Mouse (Mus musculus) small intestine, adult 2 months (tissue): Measurements from ENCODE around the gene Trappc10.

Source experiments
- CTCF ChIP-seq: fragments of 200-500 bp; IDR thresholded peaks from 2 replicates; pipeline ENCODE4 v1.5.1; 2012; ENCODE audit warnings: low read depth, mild to moderate bottlenecking, control low read depth, inconsistent platforms, low read length, moderate library complexity, mixed read lengths; ENCODE audit not compliant: insufficient replicate concordance, insufficient read length; ENCODE audit errors: extremely low read depth
- POLR2A ChIP-seq: fragments of 200-500 bp; IDR thresholded peaks from 2 replicates; pipeline ENCODE4 v1.6.1; 2012; ENCODE audit warnings: low read depth, mild to moderate bottlenecking, control low read depth, inconsistent platforms, low read length, moderate library complexity

DNA sequence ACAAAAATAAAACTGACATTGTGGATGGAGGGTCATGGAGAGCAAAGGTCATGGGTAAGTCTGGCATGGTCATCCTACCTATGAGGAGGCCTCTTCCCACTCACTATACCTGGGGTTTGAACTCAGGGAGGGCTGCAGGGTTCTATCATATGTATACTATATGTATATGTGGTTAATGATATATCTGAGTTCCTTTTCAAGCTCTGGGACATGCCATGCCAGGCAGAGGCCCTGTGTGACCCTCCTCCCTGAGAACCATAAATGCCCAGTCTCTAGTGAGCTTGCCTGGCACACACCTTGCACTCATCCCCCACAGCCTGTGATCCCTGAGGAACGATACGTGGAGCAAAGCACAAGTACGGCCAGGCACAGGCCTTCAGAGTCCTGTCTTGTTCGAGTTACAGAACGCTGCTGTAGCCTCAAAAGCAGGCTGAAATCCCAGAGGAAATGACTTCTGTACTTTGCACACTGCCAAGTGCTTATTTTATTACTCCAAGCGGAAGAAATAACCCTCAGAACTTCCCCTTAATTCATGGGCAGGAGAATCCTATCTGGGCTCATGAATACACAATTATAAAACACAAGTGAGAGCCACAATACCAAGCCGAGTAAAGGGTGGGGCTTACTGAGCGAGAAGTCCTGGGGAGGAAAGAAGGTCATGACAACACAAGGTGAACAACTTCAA lies 16.4 kb downstream of the Trappc10 start:
- TF ChIP-seq CTCF (no peak), POLR2A (no peak)
